In genomic region chr19:12463722-12464035, GRCm38 (mm10) we compare ENCODE assay signal across 11 mouse cellular contexts. TPM values are rescaled to one million over a fixed set of nuclear protein-coding genes. Genes with fewer than 3 reads are reported as not detected.
A peak's percentile ranks its signal among the peaks of the same experiment; 100 is the strongest.
DNase-seq lines count a peak whose midpoint lies in the region; TF ChIP-seq lines count a peak whose summit lies in the region.
"Had no signal": no experiment of that assay in that cellular context is flagged by ENCODE, and none has a peak within 500 bp of the region (broad histone marks: within the 10 kb centered on the region; RNA-seq: fewer than 3 reads in every experiment).

No protein-coding gene starts in this region.

- no peaks in the 10 kb centered on the region for H3K9me3 ChIP-seq in MEL (replicated peaks; ENCODE audit: insufficient read depth, low read length)

- H3K27me3 ChIP-seq in MEL (ENCODE audit: control insufficient read depth in 1 of 2, insufficient read depth in 2 of 2, low read length in 2 of 2), result no peaks in the 10 kb centered on the region

- H3K27ac ChIP-seq in MEL (ENCODE audit: control insufficient read depth, low read depth, low read length), result peak overlapping the region; percentile 35; the same call in 1 of the 2 replicates

- H3K79me2 ChIP-seq in MEL (ENCODE audit: control insufficient read depth, insufficient read depth, low read length, poor library complexity), result no peaks in the 10 kb centered on the region

- TF ChIP-seq EP300 in MEL (IDR thresholded peaks at IDR 0.05; ENCODE audit: low read depth in 1 of 2, low read length in 2 of 2), result no peak; a peak in 1 of 4 replicates

- no peak for TF ChIP-seq RAD21 in MEL (IDR thresholded peaks at IDR 0.05; ENCODE audit: low read depth, low read length)

- peaks cover 0 to 9% of the 10 kb centered on the region in 2 experiments; a peak in 2 of 4 replicates for H3K36me3 ChIP-seq in MEL (ENCODE audit: control insufficient read depth in 1 of 2, insufficient read depth in 2 of 2, low read length in 2 of 2)

- no peak overlapping the region for H3K9ac ChIP-seq in MEL (ENCODE audit: control insufficient read depth, low read depth, low read length, poor library complexity, severe bottlenecking)

- no peak for TF ChIP-seq POLR2A in MEL (IDR thresholded peaks at IDR 0.05; ENCODE audit: control insufficient read depth in 1 of 2, insufficient read depth in 1 of 2, low read depth in 1 of 2, low read length in 2 of 2, poor library complexity in 1 of 2)

- peak; percentile 33 for DNase-seq in kidney, postnatal 10 days
- no peak for DNase-seq in kidney, adult 8-10 months
- DNase-seq in MEL (ENCODE audit: low read depth, low spot score), result peak; percentile 63
- DNase-seq in embryo, embryonic 11 days, result peak; percentile 14
- DNase-seq in lung, postnatal 36 days, result peak; percentile 86
- no peak for DNase-seq in testis, postnatal 10 days (ENCODE audit: low spot score)
- DNase-seq in kidney, postnatal 4 days, result no peak
- DNase-seq in left cerebral cortex, adult 8-10 months (ENCODE audit: low spot score in 2 of 2), result no peak
- DNase-seq: right cerebral cortex, postnatal 14 days had no signal

- no peak overlapping the region for H3K4me3 ChIP-seq in MEL (ENCODE audit: control insufficient read depth in 1 of 2, insufficient read depth in 1 of 2, low read depth in 2 of 2, low read length in 2 of 2)

- no peak for TF ChIP-seq CTCF in MEL (IDR thresholded peaks at IDR 0.05 in 2 of 3, conservative IDR thresholded peaks at IDR 0.05 in 1 of 3; ENCODE audit: control insufficient read depth in 1 of 3, insufficient read depth in 1 of 3, low read depth in 2 of 3, low read length in 3 of 3, poor library complexity in 1 of 3, severe bottlenecking in 1 of 3)

- H3K4me1 ChIP-seq in MEL (ENCODE audit: control insufficient read depth in 1 of 2, insufficient read depth in 2 of 2, low read length in 2 of 2), result peaks cover 3 to 4% of the 10 kb centered on the region in 2 experiments; a peak in 2 of 4 replicates

TF ChIP-seq in MEL, 35 proteins besides CTCF, POLR2A, EP300 and RAD21:
- no peak for TF ChIP-seq POLR2AphosphoS5 (IDR thresholded peaks at IDR 0.05; ENCODE audit: borderline replicate concordance, low read depth, low read length)
- TF ChIP-seq MAZ (IDR thresholded peaks at IDR 0.05; ENCODE audit: low read depth, low read length), result no peak
- TF ChIP-seq ETS1 (IDR thresholded peaks at IDR 0.05; ENCODE audit: low read depth, low read length), result no peak
- no peak for TF ChIP-seq TAL1 (IDR thresholded peaks at IDR 0.05; ENCODE audit: low read length)
- TF ChIP-seq ZC3H11A (IDR thresholded peaks at IDR 0.05; ENCODE audit: low read depth, low read length), result no peak
- no peak for TF ChIP-seq HCFC1 (IDR thresholded peaks at IDR 0.05; ENCODE audit: low read depth, low read length)
- TF ChIP-seq JUND (IDR thresholded peaks at IDR 0.05; ENCODE audit: low read depth, low read length), result no peak
- no peak for TF ChIP-seq SIN3A (IDR thresholded peaks at IDR 0.05; ENCODE audit: low read length)
- TF ChIP-seq MXI1 (IDR thresholded peaks at IDR 0.05; ENCODE audit: low read depth, low read length), result no peak
- no peak for TF ChIP-seq MAFK (IDR thresholded peaks at IDR 0.05; ENCODE audit: borderline replicate concordance, low read depth, low read length)
- TF ChIP-seq TCF12 (IDR thresholded peaks at IDR 0.05; ENCODE audit: low read depth, low read length), result no peak

RNA-seq across cellular contexts. Expression of gene Mpeg1, which starts 3.1 kb away (rescaled TPM):
- total RNA-seq in MEL (2012; rRNA removed), result not detected in 2 replicates
- under 1 TPM in 1 of 2 experiments, not detected in 1; 0.07 TPM for polyA plus RNA-seq in MEL (2012; ENCODE audit: insufficient read depth in 1 of 2, insufficient read length in 2 of 2, low read depth in 1 of 2, low replicate concordance in 2 of 2, missing spikeins in 1 of 2)
- total RNA-seq in left cerebral cortex, adult 8-10 months (2022), result 10 to 100 TPM in 2 of 4 experiments, 1 to 10 TPM in 2; 9.2 to 86.4 (median 32.6) TPM

RNA-seq across cellular contexts. Expression of gene Pfpl, which starts 36.0 kb away (rescaled TPM):
- total RNA-seq in MEL (2012; rRNA removed), result not detected in 2 replicates
- polyA plus RNA-seq in MEL (2012; ENCODE audit: insufficient read depth in 1 of 2, insufficient read length in 2 of 2, low read depth in 1 of 2, low replicate concordance in 2 of 2, missing spikeins in 1 of 2), result not detected
- total RNA-seq in left cerebral cortex, adult 8-10 months (2022), result under 1 TPM in 1 of 4 experiments, not detected in 3; 0.09 TPM
- polyA plus RNA-seq: gonadal fat pad, adult 2 months; limb, embryonic 11.5 days had no signal

RNA-seq across cellular contexts. Expression of gene Dtx4, which starts 37.6 kb away (rescaled TPM):
- total RNA-seq in MEL (2012; rRNA removed), result 2.2 and 3.6 TPM in 2 replicates
- 1 to 10 TPM in 1 of 2 experiments, not detected in 1; 8.8 TPM for polyA plus RNA-seq in MEL (2012; ENCODE audit: insufficient read depth in 1 of 2, insufficient read length in 2 of 2, low read depth in 1 of 2, low replicate concordance in 2 of 2, missing spikeins in 1 of 2)
- total RNA-seq in left cerebral cortex, adult 8-10 months (2022), result 10 to 100 TPM; 33.0 to 35.3 (median 34.1) TPM

RNA-seq across cellular contexts. Expression of gene Olfr1441, which starts 46.4 kb away (rescaled TPM):
- total RNA-seq in MEL (2012; rRNA removed), result not detected in 2 replicates
- polyA plus RNA-seq in MEL (2012; ENCODE audit: insufficient read depth in 1 of 2, insufficient read length in 2 of 2, low read depth in 1 of 2, low replicate concordance in 2 of 2, missing spikeins in 1 of 2), result under 1 TPM in 1 of 2 experiments, not detected in 1; 0.03 TPM
- total RNA-seq in left cerebral cortex, adult 8-10 months (2022), result not detected
- polyA plus RNA-seq: gonadal fat pad, adult 2 months; limb, embryonic 11.5 days had no signal

Comparison
In these comparisons a context has a peak if more than half of its experiments do, and no peak if none do; other contexts are left out.
1. DNase-seq: peak in kidney, postnatal 10 days (single experiment), MEL (single experiment), embryo, embryonic 11 days (single experiment) and lung, postnatal 36 days (single experiment); none in kidney, adult 8-10 months (0 of 2), testis, postnatal 10 days (single experiment), kidney, postnatal 4 days (0 of 2) and left cerebral cortex, adult 8-10 months (0 of 2).
2. RNA of gene Mpeg1, which starts 3.1 kb away (total RNA-seq): 9.2 to 86.4 TPM in left cerebral cortex, adult 8-10 months; not detected in MEL; every median in the first group is over 10 times any median in the second.